ENCODE assay signal across 19 mouse cellular contexts in genomic region chrX:136986039-136986438, GRCm38 (mm10). TPM values are rescaled to one million over a fixed set of nuclear protein-coding genes. Genes with fewer than 3 reads are reported as not detected.
DNase-seq lines count a peak whose midpoint lies in the region; ATAC-seq and TF ChIP-seq lines count a peak whose summit lies in the region.
"Had no signal": no experiment of that assay in that cellular context is flagged by ENCODE, and none has a peak within 500 bp of the region (broad histone marks: within the 10 kb centered on the region; RNA-seq: fewer than 3 reads in every experiment).

No protein-coding gene starts in this region.

- H3K27me3 ChIP-seq in kidney, adult 2 months (replicated peaks; ENCODE audit: control insufficient read depth, insufficient read depth, low read length): no peaks in the 10 kb centered on the region
- H3K27me3 ChIP-seq: liver, embryonic 13.5 days; midbrain, embryonic 15.5 days; neural tube, embryonic 13.5 days had no signal

- no peak for TF ChIP-seq POLR2A in kidney, adult 2 months (IDR thresholded peaks at IDR 0.05; ENCODE audit: low read depth, low read length)

- intact Hi-C loops in left cerebral cortex, adult 2 months (cut with DNase I): no loop called here

- ATAC-seq in megakaryocyte, adult 5-6 weeks (ENCODE audit: poor library complexity, severe bottlenecking): peak; percentile 91
- ATAC-seq: intestine, postnatal 0 days; midbrain, embryonic 15.5 days had no signal

- no peak overlapping the region for H3K4me3 ChIP-seq in kidney, adult 2 months (ENCODE audit: insufficient read depth, low read depth, low read length)
- H3K4me3 ChIP-seq in left cerebral cortex, adult 2 months: no peak overlapping the region
- no peak overlapping the region for H3K4me3 ChIP-seq in layer of hippocampus, adult 2 months
- H3K4me3 ChIP-seq: embryonic facial prominence, embryonic 10.5 days; hindbrain, embryonic 10.5 days; liver, embryonic 13.5 days; midbrain, embryonic 15.5 days; neural tube, embryonic 13.5 days had no signal

- DNase-seq in kidney, adult 2 months: peak; percentile 25
- no peak for DNase-seq in kidney, adult 11 months
- DNase-seq in 416B (ENCODE audit: low read depth) (peak; percentile 77), MEL-GATA-1-ER (ENCODE audit: extremely low read depth, low read depth) (peak; percentile 50)
- DNase-seq in c-Kit-positive CD71-positive TER-119-positive erythroid progenitor cells, embryonic 14.5 days (ENCODE audit: low spot score): no peak
- no peak for DNase-seq in left cerebral cortex, adult 2 months (ENCODE audit: extremely low spot score in 1 of 2, low spot score in 2 of 2)
- no peak for DNase-seq in layer of hippocampus, adult 2 months (ENCODE audit: low spot score in 2 of 2)
- DNase-seq: cerebellum, adult 9-11 months; gastrocnemius, postnatal 14 days; liver, embryonic 13.5 days; right cerebral cortex, postnatal 14 days had no signal

- H3K27ac ChIP-seq in kidney, adult 2 months (ENCODE audit: insufficient read depth, low read depth, low read length): no peak overlapping the region
- H3K27ac ChIP-seq in left cerebral cortex, adult 2 months: no peak overlapping the region
- no peak overlapping the region for H3K27ac ChIP-seq in layer of hippocampus, adult 2 months
- H3K27ac ChIP-seq: embryonic facial prominence, embryonic 10.5 days; hindbrain, embryonic 10.5 days; liver, embryonic 13.5 days; macrophage; midbrain, embryonic 15.5 days; neural tube, embryonic 13.5 days had no signal

- no peak for TF ChIP-seq CTCF in kidney, adult 2 months (conservative IDR thresholded peaks at IDR 0.05; ENCODE audit: insufficient read depth, insufficient read length, low read depth, low read length)
- no peak for TF ChIP-seq CTCF in left cerebral cortex, adult 2 months (IDR thresholded peaks at IDR 0.05)
- TF ChIP-seq CTCF in layer of hippocampus, adult 2 months (conservative IDR thresholded peaks at IDR 0.05): no peak

- no peaks in the 10 kb centered on the region for H3K4me1 ChIP-seq in kidney, adult 2 months (ENCODE audit: control insufficient read depth, insufficient read depth, low read length)
- H3K4me1 ChIP-seq: embryonic facial prominence, embryonic 10.5 days; hindbrain, embryonic 10.5 days; liver, embryonic 13.5 days; neural tube, embryonic 13.5 days had no signal

- H3K36me3 ChIP-seq in kidney, adult 2 months (ENCODE audit: control insufficient read depth, insufficient read depth, low read length): no peaks in the 10 kb centered on the region
- H3K36me3 ChIP-seq: embryonic facial prominence, embryonic 10.5 days; hindbrain, embryonic 10.5 days; liver, embryonic 13.5 days; midbrain, embryonic 15.5 days; neural tube, embryonic 13.5 days had no signal

RNA-seq across cellular contexts. Expression of gene Zcchc18, which starts 6.9 kb away (rescaled TPM):
- polyA plus RNA-seq in kidney, adult 2 months (2012; rRNA removed): 0.30 and 0.92 TPM in 2 replicates
- total RNA-seq in megakaryocyte, adult 5-6 weeks (2015): 0.29 and 0.46 TPM in 2 replicates
- not detected in 2 replicates for total RNA-seq in megakaryocyte, adult 5-6 weeks (2017)
- total RNA-seq in left cerebral cortex, adult 2 months (2021): 100 to 1,000 TPM; 258 to 272 TPM
- total RNA-seq in layer of hippocampus, adult 2 months (2021): 100 to 1,000 TPM; 259 to 277 TPM
- polyA plus RNA-seq: macrophage had no signal

RNA-seq across cellular contexts. Expression of gene Tmsb15b1, which starts 9.4 kb away (rescaled TPM):
- 0.83 and 1.0 TPM in 2 replicates for polyA plus RNA-seq in kidney, adult 2 months (2012; rRNA removed)
- total RNA-seq in megakaryocyte, adult 5-6 weeks (2015): 3.6 and 5.0 TPM in 2 replicates
- 1.3 and 4.1 TPM in 2 replicates for total RNA-seq in megakaryocyte, adult 5-6 weeks (2017)
- total RNA-seq in left cerebral cortex, adult 2 months (2021): 1 to 10 TPM; 2.8 to 7.7 TPM
- total RNA-seq in layer of hippocampus, adult 2 months (2021): 1 to 10 TPM; 3.7 to 8.3 TPM
- polyA plus RNA-seq: macrophage had no signal

RNA-seq across cellular contexts. Expression of gene Tmsb15l, which starts 9.4 kb away (rescaled TPM):
- 1.2 and 2.0 TPM in 2 replicates for polyA plus RNA-seq in kidney, adult 2 months (2012; rRNA removed)
- total RNA-seq in megakaryocyte, adult 5-6 weeks (2015): 2.1 TPM in 1 of 2 replicates, not detected in the other
- total RNA-seq in megakaryocyte, adult 5-6 weeks (2017): 3.9 and 10.4 TPM in 2 replicates
- 1 to 10 TPM; 3.6 to 3.8 TPM for total RNA-seq in left cerebral cortex, adult 2 months (2021)
- 1 to 10 TPM; 1.9 to 2.3 TPM for total RNA-seq in layer of hippocampus, adult 2 months (2021)
- total RNA-seq: adrenal gland, adult 18-20 months had no signal

RNA-seq across cellular contexts. Expression of gene Tmsb15b2, which starts 10.7 kb away (rescaled TPM):
- polyA plus RNA-seq in kidney, adult 2 months (2012; rRNA removed): 0.44 and 0.57 TPM in 2 replicates
- 8.5 and 14.0 TPM in 2 replicates for total RNA-seq in megakaryocyte, adult 5-6 weeks (2015)
- not detected in 2 replicates for total RNA-seq in megakaryocyte, adult 5-6 weeks (2017)
- total RNA-seq in left cerebral cortex, adult 2 months (2021): 10 to 100 TPM in 1 of 2 experiments, 1 to 10 TPM in 1; 7.5 to 19.7 TPM
- 10 to 100 TPM; 18.4 to 27.5 TPM for total RNA-seq in layer of hippocampus, adult 2 months (2021)
- polyA plus RNA-seq: macrophage had no signal

RNA-seq across cellular contexts. Expression of gene Slc25a53, which starts 52.1 kb away (rescaled TPM):
- polyA plus RNA-seq in kidney, adult 2 months (2012; rRNA removed): 2.2 and 2.4 TPM in 2 replicates
- total RNA-seq in megakaryocyte, adult 5-6 weeks (2015): 3.3 and 6.2 TPM in 2 replicates
- 2.8 and 10.8 TPM in 2 replicates for total RNA-seq in megakaryocyte, adult 5-6 weeks (2017)
- 10 to 100 TPM; 26.5 to 34.7 TPM for total RNA-seq in left cerebral cortex, adult 2 months (2021)
- total RNA-seq in layer of hippocampus, adult 2 months (2021): 10 to 100 TPM; 28.5 to 37.6 TPM

Comparison
In these comparisons a context has a peak if more than half of its experiments do, and no peak if none do; other contexts are left out.
1. DNase-seq: peak in kidney, adult 2 months (single experiment), 416B (single experiment) and MEL-GATA-1-ER (single experiment); none in kidney, adult 11 months (single experiment), c-Kit-positive CD71-positive TER-119-positive erythroid progenitor cells, embryonic 14.5 days (single experiment), left cerebral cortex, adult 2 months (0 of 2) and layer of hippocampus, adult 2 months (0 of 2).
2. RNA of gene Zcchc18, which starts 6.9 kb away (total RNA-seq): 259 to 277 TPM in layer of hippocampus, adult 2 months and 258 to 272 TPM in left cerebral cortex, adult 2 months; 0.29 to 0.46 TPM in megakaryocyte, adult 5-6 weeks; every median in the first group is over 100 times any median in the second.